Mouse (Mus musculus) kidney, adult 2 months (tissue): ENCODE data around the gene Homer1. TPM values are rescaled to one million over a fixed set of nuclear protein-coding genes. Genes with fewer than 3 reads are reported as not detected.

Experiments used
- DNase-seq: peaks from one replicate; pipeline ENCODE4 v3.0.0; 2021
- H3K27ac ChIP-seq: fragments of 200-500 bp; 2 replicates; pipeline ENCODE4 v1.5.1; 2012; ENCODE audit warnings: low read depth, low read length, control low read depth, inconsistent platforms; ENCODE audit not compliant: insufficient read depth
- H3K27me3 ChIP-seq: fragments of 200-500 bp; replicated peaks from 2 replicates; pipeline ENCODE4 v1.6.1; 2012; ENCODE audit warnings: mild to moderate bottlenecking, moderate library complexity, low read length, inconsistent platforms; ENCODE audit not compliant: control insufficient read depth, insufficient read depth
- H3K36me3 ChIP-seq: fragments of 200-500 bp; 2 replicates; pipeline ENCODE4 v1.6.1; 2012; ENCODE audit warnings: mild to moderate bottlenecking, moderate library complexity, low read length, inconsistent platforms; ENCODE audit not compliant: control insufficient read depth, insufficient read depth
- H3K4me1 ChIP-seq: fragments of 200-500 bp; 2 replicates; pipeline ENCODE4 v1.6.1; 2011; ENCODE audit warnings: low read length; ENCODE audit not compliant: control insufficient read depth, insufficient read depth
- H3K4me3 ChIP-seq: fragments of 200-500 bp; 2 replicates; pipeline ENCODE4 v1.5.1; 2011; ENCODE audit warnings: mild to moderate bottlenecking, low read depth, low read length, control low read depth; ENCODE audit not compliant: insufficient read depth
- CTCF ChIP-seq: fragments of 200-500 bp; conservative IDR thresholded peaks from 2 replicates; pipeline ENCODE4 v1.5.1; 2011; ENCODE audit warnings: low read depth, mild to moderate bottlenecking, control low read depth, low read length, moderate library complexity, mixed read lengths; ENCODE audit not compliant: insufficient read depth, insufficient read length
- POLR2A ChIP-seq: fragments of 200-500 bp; IDR thresholded peaks from one replicate; pipeline ENCODE4 v1.6.1; 2011; ENCODE audit warnings: low read depth, low read length, control low read depth
- WGBS: fragments of 180-500 bp; shearing (Covaris S2); methylation state at CpG from one replicate; pipeline ENCODE4 v1.1.7; 2018; 5-methylcytosine and 5-hydroxymethylcytosine counted together
- polyA plus RNA-seq: library from polyadenylated mRNA; depleted of rRNA; stranded (reverse); fragments of >200 nt; gene quantifications from 2 replicates; pipeline ENCODE4 v1.2.3, GENCODE M21; 2012

The Homer1 gene
- polyA plus RNA-seq, 1 experiment: 2.7 TPM

- no peak for TF ChIP-seq CTCF
- TF ChIP-seq POLR2A: no peak
- 0 out of 2 replicates have a peak, but pooled peaks cover 1% of the 10 kb centered on the region for H3K36me3 ChIP-seq
- H3K4me1 ChIP-seq: no peaks in the 10 kb centered on the region
- 96% methylated on average over 5 of the region's 5 CpGs for WGBS
- no peak overlapping the region for H3K27ac ChIP-seq
- H3K27me3 ChIP-seq: no peaks in the 10 kb centered on the region
- DNase-seq: no peak
- H3K4me3 ChIP-seq: no peak overlapping the region
Measured at GRCm38 (mm10) chr13:93399710-93400216, 100.3 kb downstream of the Homer1 start.

DNA sequence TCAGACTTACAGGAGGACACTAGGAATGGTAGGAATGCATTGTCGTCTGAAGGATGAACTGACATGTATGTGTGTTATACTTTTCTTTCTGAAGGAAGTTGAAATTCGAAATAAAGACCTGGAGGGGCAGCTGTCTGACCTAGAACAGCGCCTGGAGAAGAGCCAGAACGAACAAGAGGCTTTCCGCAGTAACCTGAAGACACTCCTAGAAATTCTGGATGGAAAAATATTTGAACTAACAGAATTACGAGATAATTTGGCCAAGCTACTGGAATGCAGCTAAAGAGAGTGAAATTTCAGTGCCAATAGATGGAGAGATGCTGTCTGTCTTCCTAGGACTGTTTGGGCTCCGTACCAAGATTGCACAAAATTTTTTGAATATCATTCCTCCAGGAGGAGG lies 102.5 kb downstream of the Homer1 start:
- Histone ChIP-seq H3K27ac (no peak overlapping the region), H3K4me3 (no peak overlapping the region), H3K36me3 (0 out of 2 replicates have a peak, but pooled peaks cover under 1% of the 10 kb centered on the region), H3K27me3 (no peaks in the 10 kb centered on the region), H3K4me1 (no peaks in the 10 kb centered on the region)
- WGBS: 92% methylated on average over 7 of the region's 7 CpGs
- TF ChIP-seq POLR2A (no peak), CTCF (no peak)
- DNase-seq: no peak

DNA sequence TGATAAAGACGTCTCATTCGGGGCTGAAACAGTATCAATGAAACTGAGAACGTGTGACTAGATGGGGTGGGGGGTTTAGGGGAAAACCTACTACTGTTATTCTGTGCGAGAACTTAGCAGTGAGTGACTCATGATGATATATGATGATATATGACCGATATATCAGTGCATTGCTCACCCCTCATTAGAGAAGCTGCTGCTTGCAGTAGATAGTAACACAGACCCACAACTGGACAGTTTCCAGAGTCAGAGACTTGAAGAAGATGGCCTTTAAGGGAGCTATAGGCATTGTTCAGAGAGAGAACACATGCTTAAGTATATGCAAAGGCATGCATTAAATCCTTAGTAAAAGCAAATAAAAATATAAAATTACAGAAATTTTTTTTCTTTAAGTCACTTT lies 107.4 kb downstream of the Homer1 start:
- no peak for DNase-seq
- Histone ChIP-seq H3K36me3 (no peaks in the 10 kb centered on the region), H3K4me3 (no peak overlapping the region), H3K27me3 (no peaks in the 10 kb centered on the region), H3K27ac (no peak overlapping the region), H3K4me1 (no peaks in the 10 kb centered on the region)
- TF ChIP-seq POLR2A: no peak
- TF ChIP-seq CTCF: no peak
- WGBS: 89% methylated on average over 5 of the region's 5 CpGs

DNA sequence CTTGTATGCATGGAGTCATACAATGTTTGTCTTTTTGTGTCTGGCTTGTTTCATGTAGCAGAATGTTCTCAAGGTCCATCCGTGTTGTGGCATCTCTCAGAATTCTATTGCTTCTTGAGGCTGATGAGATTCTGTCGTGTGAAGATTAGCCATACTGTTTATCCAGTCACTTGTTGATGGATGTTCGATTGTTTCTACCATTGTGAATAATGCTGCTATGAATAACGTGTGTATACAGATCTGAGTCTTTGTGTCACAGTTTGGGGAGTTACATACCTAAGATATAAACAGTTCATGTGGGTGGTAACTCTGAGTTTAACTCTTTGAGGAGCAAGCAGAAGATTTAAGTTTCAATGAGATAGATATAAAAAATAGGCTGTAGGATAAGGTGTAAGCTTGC lies 110.9 kb downstream of the Homer1 start:
- H3K36me3 ChIP-seq: no peaks in the 10 kb centered on the region
- no peak overlapping the region for H3K27ac ChIP-seq
- DNase-seq: no peak
- no peak for TF ChIP-seq CTCF
- no peak for TF ChIP-seq POLR2A
- H3K27me3 ChIP-seq: no peaks in the 10 kb centered on the region
- H3K4me1 ChIP-seq: no peaks in the 10 kb centered on the region
- H3K4me3 ChIP-seq: no peak overlapping the region
- 86% methylated on average over 4 of the region's 4 CpGs for WGBS

DNA sequence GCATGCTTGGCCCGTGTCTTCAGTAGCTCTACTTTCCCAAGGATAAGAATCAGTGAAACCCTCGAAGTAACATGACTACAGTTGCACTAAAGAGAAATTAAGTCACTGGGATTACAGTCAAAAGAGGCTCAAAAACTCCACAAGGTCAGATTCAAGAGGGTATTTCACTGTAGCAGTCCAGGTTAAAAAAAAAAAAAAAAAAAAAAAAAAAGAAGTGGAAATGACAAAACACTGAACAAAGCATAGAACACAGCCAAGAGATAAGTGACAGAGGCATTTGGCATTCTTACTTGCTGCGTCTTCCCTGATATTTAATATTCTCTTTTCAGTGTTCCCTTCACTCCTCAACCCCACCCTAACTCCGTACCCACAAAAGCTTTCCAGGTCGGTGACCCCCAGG lies 115.6 kb downstream of the Homer1 start:
- no peak for DNase-seq
- Histone ChIP-seq H3K27ac (no peak overlapping the region), H3K36me3 (no peaks in the 10 kb centered on the region), H3K27me3 (no peaks in the 10 kb centered on the region), H3K4me1 (no peaks in the 10 kb centered on the region), H3K4me3 (no peak overlapping the region)
- WGBS: 91% methylated on average over 5 of the region's 5 CpGs
- no peak for TF ChIP-seq POLR2A
- TF ChIP-seq CTCF: no peak

- Histone ChIP-seq H3K27ac (no peak overlapping the region), H3K36me3 (no peaks in the 10 kb centered on the region), H3K4me3 (no peak overlapping the region), H3K27me3 (no peaks in the 10 kb centered on the region), H3K4me1 (no peaks in the 10 kb centered on the region)
- 80% methylated on average over 2 of the region's 2 CpGs for WGBS
- TF ChIP-seq POLR2A (no peak), CTCF (no peak)
- no peak for DNase-seq
Measured at GRCm38 (mm10) chr13:93418292-93418691, 118.9 kb downstream of the Homer1 start.

DNA sequence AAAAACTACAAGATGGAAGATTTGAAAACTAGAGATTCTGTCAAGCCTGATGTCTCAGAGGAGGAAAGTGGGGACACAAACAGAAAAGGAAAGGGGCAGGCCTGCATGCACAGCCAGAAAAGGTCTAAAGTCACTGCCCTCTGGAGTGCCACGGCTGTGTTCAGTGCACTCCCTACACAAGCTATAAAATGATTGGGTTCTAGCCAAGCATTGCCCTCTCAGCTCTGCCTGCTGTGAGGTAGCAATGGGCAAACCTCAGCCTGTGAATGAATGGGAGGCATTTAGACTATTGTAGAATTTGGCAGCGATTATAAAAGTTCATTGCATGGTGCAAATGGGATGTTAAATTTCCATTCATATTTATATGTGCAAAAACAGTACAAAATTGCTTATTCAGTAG lies 120.3 kb downstream of the Homer1 start:
- Histone ChIP-seq H3K36me3 (no peaks in the 10 kb centered on the region), H3K4me3 (no peak overlapping the region), H3K27ac (no peak overlapping the region), H3K4me1 (no peaks in the 10 kb centered on the region), H3K27me3 (no peaks in the 10 kb centered on the region)
- WGBS: 59% methylated on average over 2 of the region's 2 CpGs
- DNase-seq: no peak
- no peak for TF ChIP-seq CTCF
- TF ChIP-seq POLR2A: no peak

DNA sequence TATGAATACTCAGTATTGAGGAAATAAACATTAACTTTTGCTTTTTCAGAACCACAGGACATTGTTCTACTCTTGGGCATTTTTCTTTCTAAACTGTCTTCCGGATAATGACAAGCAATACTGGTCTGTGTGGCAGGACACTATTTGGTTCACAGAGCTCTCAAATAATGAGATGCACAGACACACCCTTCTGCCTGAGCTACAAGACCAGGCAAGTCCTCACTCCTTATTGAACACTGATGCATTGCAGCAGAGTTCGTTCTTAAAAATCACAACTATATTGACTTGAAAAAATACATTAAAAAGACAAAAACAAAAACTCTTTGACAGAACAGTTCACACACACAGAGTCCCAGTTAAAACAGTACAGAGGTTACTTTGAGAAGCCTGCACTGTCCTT lies 123.8 kb downstream of the Homer1 start:
- DNase-seq: no peak
- no peak for TF ChIP-seq CTCF
- TF ChIP-seq POLR2A: no peak
- Histone ChIP-seq H3K4me1 (no peaks in the 10 kb centered on the region), H3K27me3 (no peaks in the 10 kb centered on the region), H3K4me3 (no peak overlapping the region), H3K36me3 (no peaks in the 10 kb centered on the region), H3K27ac (no peak overlapping the region)
- 77% methylated on average over 2 of the region's 2 CpGs for WGBS
